Mouse (Mus musculus) colon, adult 2 months (tissue): ENCODE results near the gene Dbx1. TPM values are rescaled to one million over a fixed set of nuclear protein-coding genes. Genes with fewer than 3 reads are reported as not detected.

ENCODE experiments used
- polyA plus RNA-seq: library from polyadenylated mRNA; depleted of rRNA; stranded (reverse); fragments of >200 nt; gene quantifications from 2 replicates; pipeline ENCODE4 v1.2.3, GENCODE M21; 2012; rRNA removed

The Dbx1 gene
- not detected in 2 replicates for polyA plus RNA-seq

DNA sequence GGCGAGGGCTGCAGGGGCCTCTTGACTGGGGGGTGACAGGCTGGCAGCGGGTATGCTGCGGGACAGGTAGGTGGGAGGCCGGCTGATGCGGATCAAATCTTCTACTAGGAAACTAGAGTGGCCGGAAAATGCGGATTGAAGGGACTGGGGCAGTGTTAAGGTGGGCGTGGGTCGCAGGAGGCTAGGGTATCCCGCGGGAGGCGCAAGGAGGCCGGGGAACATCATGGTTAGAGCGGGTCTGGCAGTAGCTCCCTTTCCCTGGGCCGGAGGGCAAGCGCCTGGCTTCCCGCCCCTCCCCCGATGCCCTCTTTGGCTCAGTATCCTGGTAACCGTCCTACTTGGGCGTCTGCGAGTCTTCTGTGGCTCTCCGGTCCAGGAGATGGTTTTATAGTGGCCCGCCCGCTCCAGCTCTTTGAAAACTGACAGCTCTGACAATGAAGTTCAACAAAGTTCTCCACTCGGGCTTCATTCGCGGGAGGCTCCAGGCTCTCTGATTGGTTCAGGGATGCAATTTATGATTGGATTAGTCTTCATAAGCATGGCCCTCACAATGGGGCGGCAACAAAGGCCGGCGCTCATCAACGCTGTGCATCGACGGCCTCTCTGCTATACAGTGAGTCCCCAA is at the start of gene Dbx1:
Gene Dbx1, minus strand, starts transcription at position 359 of the 625 bp plus-strand sequence.

Other genes with a start within 250 kb of the Dbx1 start
- gene Htatip2, start 122.3 kb upstream of the Dbx1 start, polyA plus RNA-seq: 10.7 and 11.8 TPM in 2 replicates
- gene Prmt3, start 141.5 kb upstream of the Dbx1 start, polyA plus RNA-seq: 27.9 and 30.4 TPM in 2 replicates